Mouse (Mus musculus): ENCODE measurements at regions not wholly inside any gene's neighbourhood (a gene's known extent, or its start where the extent isn't known, plus 50 kb on each side); places are given as distances from the start of the nearest gene placed in this dataset.

GRCm38 (mm10) chr7:73614840-73615555, 73.4 kb upstream of the Chd2 start:
- 55% methylated on average over 8 of the region's 8 CpGs for WGBS
- DNase-seq, result no peak
- Histone ChIP-seq H3K4me1 (ENCODE audit: control insufficient read depth, insufficient read depth, low read length) (peaks cover 7% of the 10 kb centered on the region), H3K4me3 (replicated peaks; ENCODE audit: extremely low read depth, low read depth, low read length) (no peak overlapping the region)
- TF ChIP-seq CTCF (IDR thresholded peaks at IDR 0.05; ENCODE audit: insufficient read depth, low read length), result no peak
- no peak for TF ChIP-seq POLR2A (IDR thresholded peaks at IDR 0.05; ENCODE audit: borderline replicate concordance, extremely low read depth, low read depth, low read length)

GRCm38 (mm10) chr7:73614341-73614740, 72.7 kb upstream of the Chd2 start:
- 81% methylated on average over 4 of the region's 4 CpGs for WGBS
- peaks cover 7% of the 10 kb centered on the region for H3K4me1 ChIP-seq (ENCODE audit: control insufficient read depth, insufficient read depth, low read length)
- no peak for TF ChIP-seq POLR2A (IDR thresholded peaks at IDR 0.05; ENCODE audit: borderline replicate concordance, extremely low read depth, low read depth, low read length)
- TF ChIP-seq CTCF (IDR thresholded peaks at IDR 0.05; ENCODE audit: insufficient read depth, low read length), result no peak
- no peak for DNase-seq
- H3K4me3 ChIP-seq (replicated peaks; ENCODE audit: extremely low read depth, low read depth, low read length), result no peak overlapping the region

GRCm38 (mm10) chr7:73612752-73613092, 71.1 kb upstream of the Chd2 start:
- H3K4me1 ChIP-seq (ENCODE audit: control insufficient read depth, insufficient read depth, low read length), result peaks cover 11% of the 10 kb centered on the region
- TF ChIP-seq CTCF (IDR thresholded peaks at IDR 0.05; ENCODE audit: insufficient read depth, low read length), result no peak
- TF ChIP-seq POLR2A (IDR thresholded peaks at IDR 0.05; ENCODE audit: borderline replicate concordance, extremely low read depth, low read depth, low read length), result no peak
- 77% methylated on average over 3 of the region's 3 CpGs for WGBS
- no peak overlapping the region for H3K4me3 ChIP-seq (replicated peaks; ENCODE audit: extremely low read depth, low read depth, low read length)
- DNase-seq, result no peak

- peaks cover 11% of the 10 kb centered on the region for H3K4me1 ChIP-seq (ENCODE audit: control insufficient read depth, insufficient read depth, low read length)
- 89% methylated on average over 12 of the region's 12 CpGs for WGBS
- H3K4me3 ChIP-seq (replicated peaks; ENCODE audit: extremely low read depth, low read depth, low read length), result no peak overlapping the region
- no peak for TF ChIP-seq CTCF (IDR thresholded peaks at IDR 0.05; ENCODE audit: insufficient read depth, low read length)
- no peak for DNase-seq
Observed at GRCm38 (mm10) chr7:73611866-73612751, 70.5 kb upstream of the Chd2 start.

- peak overlapping the region; percentile 19 for H3K4me3 ChIP-seq (replicated peaks; ENCODE audit: extremely low read depth, low read depth, low read length)
- WGBS, result 17% methylated on average over 5 of the region's 5 CpGs
- TF ChIP-seq CTCF (IDR thresholded peaks at IDR 0.05; ENCODE audit: insufficient read depth, low read length), result no peak
- no peak for TF ChIP-seq POLR2A (IDR thresholded peaks at IDR 0.05; ENCODE audit: borderline replicate concordance, extremely low read depth, low read depth, low read length)
- H3K4me1 ChIP-seq (ENCODE audit: control insufficient read depth, insufficient read depth, low read length), result peaks cover 4% of the 10 kb centered on the region
- DNase-seq, result no peak
Observed at GRCm38 (mm10) chr7:73608804-73609275, 67.2 kb upstream of the Chd2 start.

- WGBS, result 12% methylated on average over 8 of the region's 8 CpGs
- H3K4me3 ChIP-seq (replicated peaks; ENCODE audit: extremely low read depth, low read depth, low read length), result peak overlapping the region; percentile 11
- TF ChIP-seq CTCF (IDR thresholded peaks at IDR 0.05; ENCODE audit: insufficient read depth, low read length), result no peak
- TF ChIP-seq POLR2A (IDR thresholded peaks at IDR 0.05; ENCODE audit: borderline replicate concordance, extremely low read depth, low read depth, low read length), result no peak
- peaks cover 4% of the 10 kb centered on the region for H3K4me1 ChIP-seq (ENCODE audit: control insufficient read depth, insufficient read depth, low read length)
- no peak for DNase-seq
Observed at GRCm38 (mm10) chr7:73608070-73608803, 66.6 kb upstream of the Chd2 start.

GRCm38 (mm10) chr7:73607450-73608005, 65.9 kb upstream of the Chd2 start:
- Histone ChIP-seq H3K4me1 (ENCODE audit: control insufficient read depth, insufficient read depth, low read length) (peaks cover 4% of the 10 kb centered on the region), H3K4me3 (replicated peaks; ENCODE audit: extremely low read depth, low read depth, low read length) (peak overlapping the region; percentile 65)
- DNase-seq, result no peak
- 5% methylated on average over 11 of the region's 11 CpGs for WGBS
- TF ChIP-seq CTCF (IDR thresholded peaks at IDR 0.05; ENCODE audit: insufficient read depth, low read length) (no peak), POLR2A (IDR thresholded peaks at IDR 0.05; ENCODE audit: borderline replicate concordance, extremely low read depth, low read depth, low read length) (no peak)

GRCm38 (mm10) chr7:73606677-73607449, 65.2 kb upstream of the Chd2 start:
- Histone ChIP-seq H3K4me3 (replicated peaks; ENCODE audit: extremely low read depth, low read depth, low read length) (peak overlapping the region; percentile 65), H3K4me1 (ENCODE audit: control insufficient read depth, insufficient read depth, low read length) (peaks cover 4% of the 10 kb centered on the region)
- DNase-seq, result peak; percentile 92
- TF ChIP-seq POLR2A (IDR thresholded peaks at IDR 0.05; ENCODE audit: borderline replicate concordance, extremely low read depth, low read depth, low read length), result no peak; the same call in 1 of the 2 replicates
- TF ChIP-seq CTCF (IDR thresholded peaks at IDR 0.05; ENCODE audit: insufficient read depth, low read length), result no peak
- WGBS, result 3% methylated on average over 30 of the region's 30 CpGs

Measured in lung, adult 2 months (tissue).